Mouse (Mus musculus): Measurements from ENCODE around the gene Dyrk3. TPM values are rescaled to one million over a fixed set of nuclear protein-coding genes. Genes with fewer than 3 reads are reported as not detected.

The Dyrk3 gene
- 16.3 and 17.3 TPM in 2 replicates for polyA plus RNA-seq (2015; fragmentation: Nextera tagmentation; extraction: Ambion mirVana)

DNA sequence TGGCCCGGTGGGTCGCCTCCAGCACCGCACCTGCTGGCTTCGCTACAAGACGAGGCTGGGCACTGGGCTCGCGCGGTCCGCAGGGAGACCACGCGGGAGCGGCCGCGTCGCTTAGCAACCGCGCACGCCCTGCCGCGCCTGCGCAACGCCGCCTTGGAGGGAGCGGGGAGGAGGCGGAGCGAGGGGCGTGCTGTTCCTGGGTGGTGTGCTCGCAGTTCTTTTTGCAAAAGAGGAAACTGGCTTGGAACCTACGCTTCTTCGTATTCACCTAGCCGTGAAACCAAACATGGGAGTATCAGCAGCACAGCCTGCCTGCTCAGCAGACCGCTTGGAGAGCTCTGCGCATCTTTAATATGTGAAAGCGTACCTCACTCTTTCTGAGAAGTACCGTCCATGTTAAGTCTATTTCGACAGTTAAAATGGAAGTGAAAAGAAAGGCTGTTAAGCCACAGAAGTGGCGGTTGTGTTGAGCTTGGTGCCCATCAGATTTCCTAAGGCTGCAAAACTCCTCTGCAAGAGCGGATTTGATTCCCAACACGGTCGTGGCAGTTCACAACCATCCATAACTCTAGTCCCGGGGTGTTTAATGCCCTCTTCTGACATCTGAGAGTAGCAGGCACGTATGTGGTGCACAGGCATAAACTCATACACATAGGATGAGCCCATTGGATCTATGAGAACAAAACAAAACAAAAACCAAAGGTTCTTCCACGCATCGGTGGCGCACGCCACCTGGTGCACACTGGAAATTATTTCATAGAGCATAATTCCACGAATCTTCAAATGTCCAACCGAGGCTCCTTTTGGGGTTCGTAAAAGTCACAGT is at the start of gene Dyrk3:
TSS of gene Dyrk3 (minus strand) at position 150 of the 826 bp plus-strand sequence.
- Histone ChIP-seq H3K27ac (ENCODE audit: low read length) (peak within 1 kb of the TSS; percentile 88), H3K36me3 (ENCODE audit: control insufficient read depth, insufficient read depth) (no peaks in the 10 kb centered on the region; the same call in 1 of the 2 replicates), H3K4me2 (ENCODE audit: low read depth, low read length) (peak within 1 kb of the TSS; percentile 77), H3K9ac (ENCODE audit: low read depth, low read length) (peak within 1 kb of the TSS; percentile 89), H3K27me3 (ENCODE audit: control insufficient read depth, insufficient read depth, low read depth, low read length) (no peaks in the 10 kb centered on the region), H3K4me1 (ENCODE audit: control insufficient read depth, low read depth, low read length) (peaks cover 27% of the 10 kb centered on the region), H3K9me3 (replicated peaks; ENCODE audit: control insufficient read depth, low read length) (no peaks in the 10 kb centered on the region), H3K4me3 (ENCODE audit: low read depth, low read length) (peak within 1 kb of the TSS; percentile 95)
- 2% methylated on average over 49 of the region's 49 CpGs for WGBS (ENCODE audit: insufficient replicate concordance)
- ATAC-seq (ENCODE audit: low read depth), result peak; percentile 96

DNA sequence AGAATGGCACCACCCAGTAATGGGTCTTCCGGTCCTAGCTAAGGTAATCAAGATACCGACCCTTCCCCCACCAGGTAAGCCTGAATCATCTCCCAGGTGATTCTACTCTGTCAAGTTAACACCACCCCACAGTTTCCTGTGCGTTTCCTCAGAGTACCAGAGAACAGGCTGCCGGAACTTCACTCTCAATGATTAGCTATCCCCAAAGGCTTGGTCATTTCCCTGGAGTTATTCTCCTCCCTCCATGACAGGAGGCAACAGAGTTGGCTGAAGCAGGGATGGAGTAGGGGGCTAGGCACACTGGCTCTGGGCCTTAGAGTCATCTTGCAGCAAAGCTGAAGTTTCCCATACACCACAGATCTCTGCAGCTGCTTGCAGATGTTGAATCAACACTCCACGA is 49.7 kb upstream of the Dyrk3 start:
- 0 out of 2 replicates have a peak overlapping the region, but pooled peaks have one; percentile 34 for H3K27ac ChIP-seq (ENCODE audit: low read length)

DNA sequence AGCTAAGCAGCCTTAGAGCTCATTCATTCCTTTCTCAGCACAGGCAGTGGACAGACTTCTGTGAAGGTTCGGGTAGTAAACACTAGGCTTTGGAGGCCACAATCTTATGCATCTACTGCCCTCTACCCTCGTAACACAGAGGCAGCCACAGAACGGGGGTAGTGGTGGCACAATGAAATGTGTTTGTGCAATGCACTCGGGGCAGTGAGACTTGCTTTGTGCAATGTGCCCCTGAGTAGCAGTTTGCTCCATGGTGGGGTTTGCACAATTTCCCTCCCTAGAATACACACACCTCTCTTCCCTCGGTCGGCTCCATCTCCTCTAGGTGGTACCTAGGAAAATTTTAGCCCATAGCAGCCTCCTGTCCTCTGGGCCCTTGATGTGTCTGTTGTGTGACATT is 48.9 kb upstream of the Dyrk3 start:
- Histone ChIP-seq H3K4me1 (ENCODE audit: control insufficient read depth, low read depth, low read length) (no peaks in the 10 kb centered on the region; the same call in 1 of the 2 replicates), H3K9ac (ENCODE audit: low read depth, low read length) (no peak overlapping the region), H3K4me3 (ENCODE audit: low read depth, low read length) (no peak overlapping the region), H3K36me3 (ENCODE audit: control insufficient read depth, insufficient read depth) (no peaks in the 10 kb centered on the region), H3K27me3 (ENCODE audit: control insufficient read depth, insufficient read depth, low read depth, low read length) (no peaks in the 10 kb centered on the region), H3K27ac (ENCODE audit: low read length) (no peak overlapping the region; the same call in 1 of the 2 replicates), H3K4me2 (ENCODE audit: low read depth, low read length) (no peak overlapping the region), H3K9me3 (replicated peaks; ENCODE audit: control insufficient read depth, low read length) (no peaks in the 10 kb centered on the region)
- ATAC-seq (ENCODE audit: low read depth), result no peak
- 48% methylated on average over 6 of the region's 6 CpGs for WGBS (ENCODE audit: insufficient replicate concordance)

More for the DNA sequence above, 49.7 kb upstream of the Dyrk3 start:
- H3K27me3 ChIP-seq (ENCODE audit: control insufficient read depth, insufficient read depth, low read depth, low read length), result no peaks in the 10 kb centered on the region
- H3K4me2 ChIP-seq (ENCODE audit: low read depth, low read length), result no peak overlapping the region
- 67% methylated on average over 5 of the region's 5 CpGs for WGBS (ENCODE audit: insufficient replicate concordance)
- H3K4me3 ChIP-seq (ENCODE audit: low read depth, low read length), result no peak overlapping the region
- H3K36me3 ChIP-seq (ENCODE audit: control insufficient read depth, insufficient read depth), result no peaks in the 10 kb centered on the region
- H3K9me3 ChIP-seq (replicated peaks; ENCODE audit: control insufficient read depth, low read length), result no peaks in the 10 kb centered on the region
- H3K4me1 ChIP-seq (ENCODE audit: control insufficient read depth, low read depth, low read length), result no peaks in the 10 kb centered on the region; the same call in 1 of the 2 replicates
- H3K9ac ChIP-seq (ENCODE audit: low read depth, low read length), result no peak overlapping the region
- no peak for ATAC-seq (ENCODE audit: low read depth)

DNA sequence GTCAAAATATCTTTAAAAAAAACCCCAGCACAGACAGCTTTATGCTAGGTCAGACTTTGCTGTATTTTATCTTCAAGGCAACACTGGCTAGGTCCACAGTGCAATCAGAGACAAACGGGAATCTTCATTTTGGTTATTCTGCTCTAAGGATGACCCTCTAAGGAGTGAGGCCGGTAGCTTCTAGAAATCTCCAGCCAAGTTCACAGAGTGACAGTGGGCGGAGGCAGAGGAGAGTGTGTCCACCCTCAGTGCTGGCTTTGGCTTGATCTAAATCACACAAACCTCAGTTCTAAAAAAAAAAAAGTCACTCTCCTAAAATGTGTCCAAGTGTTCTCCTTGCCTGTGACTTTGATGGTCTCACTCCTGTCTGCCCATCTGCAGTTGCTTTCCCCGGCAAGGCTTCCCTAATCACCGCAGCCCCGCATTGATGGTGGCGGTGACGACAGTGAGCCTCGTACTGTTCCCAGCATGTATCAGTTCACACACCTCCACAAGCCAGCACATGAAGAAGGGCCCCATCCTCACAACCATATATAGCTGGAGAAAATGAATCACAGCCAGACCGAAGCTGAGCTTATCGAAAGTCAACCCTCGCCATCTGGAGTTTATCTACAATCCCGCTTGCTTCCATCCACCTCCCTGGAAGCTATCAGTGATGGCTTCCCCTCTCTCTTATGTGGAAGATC is 47.8 kb upstream of the Dyrk3 start:
- H3K9me3 ChIP-seq (replicated peaks; ENCODE audit: control insufficient read depth, low read length), result no peaks in the 10 kb centered on the region
- H3K27ac ChIP-seq (ENCODE audit: low read length), result no peak overlapping the region
- no peaks in the 10 kb centered on the region for H3K36me3 ChIP-seq (ENCODE audit: control insufficient read depth, insufficient read depth)
- H3K4me1 ChIP-seq (ENCODE audit: control insufficient read depth, low read depth, low read length), result no peaks in the 10 kb centered on the region; the same call in 1 of the 2 replicates
- H3K4me2 ChIP-seq (ENCODE audit: low read depth, low read length), result no peak overlapping the region
- no peak for ATAC-seq (ENCODE audit: low read depth)
- H3K27me3 ChIP-seq (ENCODE audit: control insufficient read depth, insufficient read depth, low read depth, low read length), result no peaks in the 10 kb centered on the region
- no peak overlapping the region for H3K9ac ChIP-seq (ENCODE audit: low read depth, low read length)
- 58% methylated on average over 13 of the region's 13 CpGs for whole genome bisulfite sequencing (ENCODE audit: insufficient replicate concordance)
- H3K4me3 ChIP-seq (ENCODE audit: low read depth, low read length), result no peak overlapping the region

DNA sequence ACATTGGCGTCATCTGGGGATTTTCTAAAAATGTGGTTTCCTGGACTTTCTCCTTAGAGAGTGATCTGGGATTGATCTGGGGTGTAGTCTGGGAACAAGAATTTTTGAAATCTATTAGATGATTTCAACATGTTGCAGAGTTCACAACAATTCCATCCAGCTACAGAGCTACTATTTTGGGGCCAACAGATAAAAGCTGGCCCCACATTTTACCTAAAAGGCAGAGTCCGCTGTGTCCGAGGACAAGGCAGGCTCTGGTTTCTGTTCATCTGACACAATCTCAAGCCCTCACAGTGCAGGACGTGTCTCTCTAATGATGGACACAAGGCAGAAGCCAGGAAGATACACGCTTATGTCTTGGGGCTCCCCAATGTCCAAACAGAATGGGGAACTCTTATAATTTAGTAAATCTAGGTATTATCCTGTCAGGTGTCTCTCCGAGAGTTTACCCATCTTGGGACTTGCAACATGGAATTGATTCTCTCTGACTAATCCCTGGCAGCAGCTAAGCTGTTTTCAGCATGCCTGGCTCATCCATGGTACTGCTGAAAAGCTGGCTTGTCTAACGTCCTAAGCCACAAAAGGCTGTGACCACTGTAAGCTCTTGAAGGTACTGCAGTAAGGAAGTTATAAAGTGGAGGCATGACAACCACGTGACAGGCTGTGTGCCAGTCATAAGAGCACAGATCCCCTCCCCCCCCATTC is 47.0 kb upstream of the Dyrk3 start:
- H3K9me3 ChIP-seq (replicated peaks; ENCODE audit: control insufficient read depth, low read length), result no peaks in the 10 kb centered on the region
- H3K36me3 ChIP-seq (ENCODE audit: control insufficient read depth, insufficient read depth), result no peaks in the 10 kb centered on the region
- H3K9ac ChIP-seq (ENCODE audit: low read depth, low read length), result no peak overlapping the region
- H3K4me2 ChIP-seq (ENCODE audit: low read depth, low read length), result no peak overlapping the region
- no peak overlapping the region for H3K27ac ChIP-seq (ENCODE audit: low read length)
- no peaks in the 10 kb centered on the region; the same call in 1 of the 2 replicates for H3K4me1 ChIP-seq (ENCODE audit: control insufficient read depth, low read depth, low read length)
- ATAC-seq (ENCODE audit: low read depth), result no peak
- H3K4me3 ChIP-seq (ENCODE audit: low read depth, low read length), result no peak overlapping the region
- 50% methylated on average over 8 of the region's 8 CpGs for WGBS (ENCODE audit: insufficient replicate concordance)
- H3K27me3 ChIP-seq (ENCODE audit: control insufficient read depth, insufficient read depth, low read depth, low read length), result no peaks in the 10 kb centered on the region

DNA sequence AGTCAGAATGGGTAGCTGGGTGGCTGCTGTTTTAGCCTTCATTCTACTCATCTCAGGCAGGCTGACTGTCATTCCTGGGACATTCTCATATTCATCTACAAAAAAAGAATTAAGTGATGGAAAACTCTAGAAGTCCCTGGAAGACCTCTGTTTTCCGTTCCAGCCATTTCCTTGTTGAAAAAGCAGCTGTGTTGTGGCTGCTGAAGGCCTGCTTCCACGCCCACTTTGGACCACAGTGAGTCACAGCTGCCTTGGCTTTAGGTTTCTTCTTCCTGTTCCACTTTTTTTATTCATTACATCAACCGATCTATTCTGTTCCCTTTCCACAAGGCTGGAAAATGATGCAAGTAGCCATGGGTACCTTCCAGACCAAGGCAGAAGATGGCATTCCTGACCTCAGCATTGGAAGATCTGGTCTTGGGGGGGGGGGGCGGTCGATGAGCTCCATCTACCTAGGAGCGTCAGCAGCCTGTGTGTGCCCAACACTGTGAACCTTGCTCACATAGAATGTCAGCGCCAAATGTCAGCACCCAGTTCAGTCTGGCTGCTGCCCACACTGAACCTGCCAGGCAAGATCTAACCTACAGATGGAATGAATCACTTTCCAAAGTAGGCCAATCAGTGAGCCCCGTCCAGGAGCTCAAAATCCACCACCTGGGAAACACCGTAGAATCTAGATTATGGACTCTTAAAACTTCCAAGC is 46.3 kb upstream of the Dyrk3 start:
- Histone ChIP-seq H3K27me3 (ENCODE audit: control insufficient read depth, insufficient read depth, low read depth, low read length) (no peaks in the 10 kb centered on the region), H3K9ac (ENCODE audit: low read depth, low read length) (no peak overlapping the region), H3K9me3 (replicated peaks; ENCODE audit: control insufficient read depth, low read length) (no peaks in the 10 kb centered on the region), H3K27ac (ENCODE audit: low read length) (no peak overlapping the region), H3K4me1 (ENCODE audit: control insufficient read depth, low read depth, low read length) (no peaks in the 10 kb centered on the region; the same call in 1 of the 2 replicates), H3K36me3 (ENCODE audit: control insufficient read depth, insufficient read depth) (0 out of 2 replicates have a peak, but pooled peaks cover 3% of the 10 kb centered on the region), H3K4me3 (ENCODE audit: low read depth, low read length) (no peak overlapping the region), H3K4me2 (ENCODE audit: low read depth, low read length) (no peak overlapping the region)
- no peak for ATAC-seq (ENCODE audit: low read depth)
- 48% methylated on average over 9 of the region's 9 CpGs for WGBS (ENCODE audit: insufficient replicate concordance)

DNA sequence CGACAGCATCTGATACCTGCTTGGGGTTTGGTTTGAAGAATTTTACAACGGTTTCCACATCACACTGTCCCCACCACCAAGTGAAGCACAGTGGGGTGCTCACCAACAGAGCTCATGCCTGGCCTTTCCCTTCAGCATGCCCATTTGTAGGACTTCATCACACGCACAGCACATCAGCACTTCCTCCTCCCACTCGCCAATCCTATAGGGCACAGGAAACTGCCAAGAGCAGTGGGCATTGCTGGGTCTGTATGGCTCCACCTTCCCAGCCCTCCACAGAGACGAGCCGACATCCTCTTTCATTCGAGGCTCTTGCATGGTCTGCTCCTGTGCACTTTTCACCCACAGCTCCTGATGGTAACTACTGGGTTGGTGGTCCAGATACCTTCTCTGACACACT is 45.1 kb upstream of the Dyrk3 start:
- no peaks in the 10 kb centered on the region for H3K9me3 ChIP-seq (replicated peaks; ENCODE audit: control insufficient read depth, low read length)
- H3K4me1 ChIP-seq (ENCODE audit: control insufficient read depth, low read depth, low read length), result no peaks in the 10 kb centered on the region; the same call in 1 of the 2 replicates
- no peak overlapping the region for H3K27ac ChIP-seq (ENCODE audit: low read length)
- H3K36me3 ChIP-seq (ENCODE audit: control insufficient read depth, insufficient read depth), result 0 out of 2 replicates have a peak, but pooled peaks cover 3% of the 10 kb centered on the region
- no peaks in the 10 kb centered on the region for H3K27me3 ChIP-seq (ENCODE audit: control insufficient read depth, insufficient read depth, low read depth, low read length)
- WGBS (ENCODE audit: insufficient replicate concordance), result 52% methylated on average over 7 of the region's 7 CpGs
- ATAC-seq (ENCODE audit: low read depth), result no peak
- no peak overlapping the region for H3K4me2 ChIP-seq (ENCODE audit: low read depth, low read length)
- no peak overlapping the region for H3K4me3 ChIP-seq (ENCODE audit: low read depth, low read length)
- no peak overlapping the region for H3K9ac ChIP-seq (ENCODE audit: low read depth, low read length)

All from liver, embryonic 16.5 days (tissue).